Mouse (Mus musculus): ENCODE data around the gene Clec12b. TPM values are rescaled to one million over a fixed set of nuclear protein-coding genes. Genes with fewer than 3 reads are reported as not detected.
A peak's percentile ranks its signal among the peaks of the same experiment; 100 is the strongest.

The Clec12b gene
- polyA plus RNA-seq, 2 experiments, result 0.14 TPM; not detected in 1

GRCm38 (mm10) chr6:129337751-129338150 lies 47.9 kb downstream of the Clec12b start:
- no peaks in the 10 kb centered on the region for H3K9me3 ChIP-seq (ENCODE audit: control insufficient read depth, low read length)
- no peaks in the 10 kb centered on the region for H3K4me1 ChIP-seq (ENCODE audit: control insufficient read depth, insufficient read depth, low read length)
- H3K9ac ChIP-seq (ENCODE audit: low read depth, low read length, severe bottlenecking), result no peak overlapping the region
- H3K4me3 ChIP-seq (replicated peaks; ENCODE audit: low read length), result no peak overlapping the region
- H3K27me3 ChIP-seq (ENCODE audit: control insufficient read depth, insufficient read depth, low read length), result no peaks in the 10 kb centered on the region
- no peak overlapping the region for H3K27ac ChIP-seq (replicated peaks; ENCODE audit: low read depth, low read length)
- H3K4me2 ChIP-seq (replicated peaks; ENCODE audit: low read depth, low read length, severe bottlenecking), result no peak overlapping the region
- DNase-seq (ENCODE audit: low spot score), result no peak
- no peak for ATAC-seq (ENCODE audit: low FRiP score, low read depth)
- no peaks in the 10 kb centered on the region for H3K36me3 ChIP-seq (ENCODE audit: control insufficient read depth, insufficient read depth, low read length)
- TF ChIP-seq POLR2A (IDR thresholded peaks at IDR 0.05; ENCODE audit: borderline replicate concordance, extremely low read depth, insufficient read depth, insufficient read length), result no peak
- WGBS, result 58% methylated on average over 1 of the region's 1 CpGs

GRCm38 (mm10) chr6:129333674-129334078 lies 52.0 kb downstream of the Clec12b start:
- ATAC-seq (ENCODE audit: low FRiP score, low read depth), result no peak
- Histone ChIP-seq H3K36me3 (ENCODE audit: control insufficient read depth, insufficient read depth, low read length) (no peaks in the 10 kb centered on the region), H3K4me3 (replicated peaks; ENCODE audit: low read length) (no peak overlapping the region), H3K9me3 (ENCODE audit: control insufficient read depth, low read length) (no peaks in the 10 kb centered on the region), H3K27ac (replicated peaks; ENCODE audit: low read depth, low read length) (no peak overlapping the region), H3K27me3 (ENCODE audit: control insufficient read depth, insufficient read depth, low read length) (no peaks in the 10 kb centered on the region), H3K4me2 (replicated peaks; ENCODE audit: low read depth, low read length, severe bottlenecking) (no peak overlapping the region), H3K9ac (ENCODE audit: low read depth, low read length, severe bottlenecking) (no peak overlapping the region), H3K4me1 (ENCODE audit: control insufficient read depth, insufficient read depth, low read length) (no peaks in the 10 kb centered on the region)
- DNase-seq (ENCODE audit: low spot score), result no peak
- 35% methylated on average over 11 of the region's 11 CpGs for WGBS
- TF ChIP-seq POLR2A (IDR thresholded peaks at IDR 0.05; ENCODE audit: borderline replicate concordance, extremely low read depth, insufficient read depth, insufficient read length), result no peak

GRCm38 (mm10) chr6:129331610-129332009 lies 54.1 kb downstream of the Clec12b start, which contains the start of gene 4922502D21Rik:
Gene 4922502D21Rik, minus strand, starts transcription at chr6:129331796.
- Histone ChIP-seq H3K9ac (ENCODE audit: low read depth, low read length, severe bottlenecking) (no peak within 1 kb of the TSS), H3K9me3 (ENCODE audit: control insufficient read depth, low read length) (no peaks in the 10 kb centered on the region), H3K27me3 (ENCODE audit: control insufficient read depth, insufficient read depth, low read length) (no peaks in the 10 kb centered on the region), H3K36me3 (ENCODE audit: control insufficient read depth, insufficient read depth, low read length) (no peaks in the 10 kb centered on the region), H3K4me3 (replicated peaks; ENCODE audit: low read length) (no peak within 1 kb of the TSS), H3K4me1 (ENCODE audit: control insufficient read depth, insufficient read depth, low read length) (no peaks in the 10 kb centered on the region), H3K27ac (replicated peaks; ENCODE audit: low read depth, low read length) (no peak within 1 kb of the TSS), H3K4me2 (replicated peaks; ENCODE audit: low read depth, low read length, severe bottlenecking) (no peak within 1 kb of the TSS)
- WGBS, result 59% methylated on average over 11 of the region's 11 CpGs
- DNase-seq (ENCODE audit: low spot score), result no peak
- no peak for ATAC-seq (ENCODE audit: low FRiP score, low read depth)
- no peak for TF ChIP-seq POLR2A (IDR thresholded peaks at IDR 0.05; ENCODE audit: borderline replicate concordance, extremely low read depth, insufficient read depth, insufficient read length)

GRCm38 (mm10) chr6:129326568-129327150 lies 59.0 kb downstream of the Clec12b start:
- DNase-seq (ENCODE audit: low spot score), result peak; percentile 38

GRCm38 (mm10) chr6:129326016-129326415 lies 59.7 kb downstream of the Clec12b start:
- no peaks in the 10 kb centered on the region for H3K36me3 ChIP-seq (ENCODE audit: control insufficient read depth, insufficient read depth, low read length)
- no peaks in the 10 kb centered on the region for H3K9me3 ChIP-seq (ENCODE audit: control insufficient read depth, low read length)
- TF ChIP-seq POLR2A (IDR thresholded peaks at IDR 0.05; ENCODE audit: borderline replicate concordance, extremely low read depth, insufficient read depth, insufficient read length), result no peak
- H3K4me3 ChIP-seq (replicated peaks; ENCODE audit: low read length), result no peak overlapping the region
- no peak for ATAC-seq (ENCODE audit: low FRiP score, low read depth)
- 52% methylated on average over 1 of the region's 1 CpGs for WGBS
- no peak overlapping the region for H3K4me2 ChIP-seq (replicated peaks; ENCODE audit: low read depth, low read length, severe bottlenecking)
- DNase-seq (ENCODE audit: low spot score), result no peak
- H3K9ac ChIP-seq (ENCODE audit: low read depth, low read length, severe bottlenecking), result no peak overlapping the region
- no peaks in the 10 kb centered on the region for H3K4me1 ChIP-seq (ENCODE audit: control insufficient read depth, insufficient read depth, low read length)
- no peaks in the 10 kb centered on the region for H3K27me3 ChIP-seq (ENCODE audit: control insufficient read depth, insufficient read depth, low read length)
- no peak overlapping the region for H3K27ac ChIP-seq (replicated peaks; ENCODE audit: low read depth, low read length)

More at GRCm38 (mm10) chr6:129326568-129327150, 59.0 kb downstream of the Clec12b start:
- no peaks in the 10 kb centered on the region for H3K4me1 ChIP-seq (ENCODE audit: control insufficient read depth, insufficient read depth, low read length)
- no peaks in the 10 kb centered on the region for H3K27me3 ChIP-seq (ENCODE audit: control insufficient read depth, insufficient read depth, low read length)
- no peak overlapping the region for H3K27ac ChIP-seq (replicated peaks; ENCODE audit: low read depth, low read length)
- no peaks in the 10 kb centered on the region for H3K36me3 ChIP-seq (ENCODE audit: control insufficient read depth, insufficient read depth, low read length)
- H3K9ac ChIP-seq (ENCODE audit: low read depth, low read length, severe bottlenecking), result no peak overlapping the region
- no peak overlapping the region for H3K4me2 ChIP-seq (replicated peaks; ENCODE audit: low read depth, low read length, severe bottlenecking)
- 71% methylated on average over 13 of the region's 13 CpGs for WGBS
- ATAC-seq (ENCODE audit: low FRiP score, low read depth), result no peak
- H3K4me3 ChIP-seq (replicated peaks; ENCODE audit: low read length), result no peak overlapping the region
- TF ChIP-seq POLR2A (IDR thresholded peaks at IDR 0.05; ENCODE audit: borderline replicate concordance, extremely low read depth, insufficient read depth, insufficient read length), result no peak
- no peaks in the 10 kb centered on the region for H3K9me3 ChIP-seq (ENCODE audit: control insufficient read depth, low read length)

Other genes starting within 250 kb of the Clec12b start
- gene Clec2d, start 205.3 kb downstream of the Clec12b start, polyA plus RNA-seq (2012; rRNA removed), result 5.7 and 11.1 TPM in 2 replicates
- not detected in 2 replicates for gene Clec2d, start 205.3 kb downstream of the Clec12b start, polyA plus RNA-seq (2014; fragmentation: Nextera tagmentation; extraction: Ambion mirVana)
- gene Cd69, start 110.4 kb downstream of the Clec12b start, polyA plus RNA-seq (2012; rRNA removed), result 0.13 and 0.17 TPM in 2 replicates
- 0.39 and 0.46 TPM in 2 replicates for gene Cd69, start 110.4 kb downstream of the Clec12b start, polyA plus RNA-seq (2014; fragmentation: Nextera tagmentation; extraction: Ambion mirVana)
- gene 4922502D21Rik, start 54.1 kb downstream of the Clec12b start, polyA plus RNA-seq (2012; rRNA removed), result not detected in 2 replicates
- not detected in 2 replicates for gene 4922502D21Rik, start 54.1 kb downstream of the Clec12b start, polyA plus RNA-seq (2014; fragmentation: Nextera tagmentation; extraction: Ambion mirVana)
- 0.69 and 1.1 TPM in 2 replicates for gene Clec12a, start 43.2 kb downstream of the Clec12b start, polyA plus RNA-seq (2012; rRNA removed)
- gene Clec12a, start 43.2 kb downstream of the Clec12b start, polyA plus RNA-seq (2014; fragmentation: Nextera tagmentation; extraction: Ambion mirVana), result 1.5 and 1.9 TPM in 2 replicates
- 0.59 and 0.78 TPM in 2 replicates for gene Clec1b, start 11.4 kb upstream of the Clec12b start, polyA plus RNA-seq (2012; rRNA removed)
- 1.2 and 1.3 TPM in 2 replicates for gene Clec1b, start 11.4 kb upstream of the Clec12b start, polyA plus RNA-seq (2014; fragmentation: Nextera tagmentation; extraction: Ambion mirVana)
- gene Clec9a, start 23.0 kb upstream of the Clec12b start, polyA plus RNA-seq (2012; rRNA removed), result 0.08 and 0.13 TPM in 2 replicates
- gene Clec9a, start 23.0 kb upstream of the Clec12b start, polyA plus RNA-seq (2014; fragmentation: Nextera tagmentation; extraction: Ambion mirVana), result 0.07 and 0.19 TPM in 2 replicates
- 0.97 and 1.3 TPM in 2 replicates for gene Clec1a, start 66.1 kb upstream of the Clec12b start, polyA plus RNA-seq (2012; rRNA removed)
- gene Clec1a, start 66.1 kb upstream of the Clec12b start, polyA plus RNA-seq (2014; fragmentation: Nextera tagmentation; extraction: Ambion mirVana), result 2.5 and 3.1 TPM in 2 replicates
- gene Olr1, start 121.3 kb upstream of the Clec12b start, polyA plus RNA-seq (2012; rRNA removed), result 0.04 and 0.10 TPM in 2 replicates
- gene Olr1, start 121.3 kb upstream of the Clec12b start, polyA plus RNA-seq (2014; fragmentation: Nextera tagmentation; extraction: Ambion mirVana), result not detected in 2 replicates
- gene Tmem52b, start 126.7 kb upstream of the Clec12b start, polyA plus RNA-seq (2012; rRNA removed), result not detected in 2 replicates
- gene Tmem52b, start 126.7 kb upstream of the Clec12b start, polyA plus RNA-seq (2014; fragmentation: Nextera tagmentation; extraction: Ambion mirVana), result not detected in 2 replicates
- gene Gabarapl1, start 147.3 kb upstream of the Clec12b start, polyA plus RNA-seq (2012; rRNA removed), result 45.0 and 46.6 TPM in 2 replicates
- 15.9 and 18.0 TPM in 2 replicates for gene Gabarapl1, start 147.3 kb upstream of the Clec12b start, polyA plus RNA-seq (2014; fragmentation: Nextera tagmentation; extraction: Ambion mirVana)
- gene Klre1, start 192.0 kb upstream of the Clec12b start, polyA plus RNA-seq (2012; rRNA removed), result 0.03 and 0.05 TPM in 2 replicates
- not detected in 2 replicates for gene Klre1, start 192.0 kb upstream of the Clec12b start, polyA plus RNA-seq (2014; fragmentation: Nextera tagmentation; extraction: Ambion mirVana)
- gene Klrd1, start 205.9 kb upstream of the Clec12b start, polyA plus RNA-seq (2012; rRNA removed), result 0.19 and 0.24 TPM in 2 replicates
- gene Klrd1, start 205.9 kb upstream of the Clec12b start, polyA plus RNA-seq (2014; fragmentation: Nextera tagmentation; extraction: Ambion mirVana), result 0.28 TPM in 1 of 2 replicates, not detected in the other
- not detected in 2 replicates for gene Klrk1, start 238.0 kb upstream of the Clec12b start, polyA plus RNA-seq (2012; rRNA removed)
- gene Klrk1, start 238.0 kb upstream of the Clec12b start, polyA plus RNA-seq (2014; fragmentation: Nextera tagmentation; extraction: Ambion mirVana), result 0.30 TPM in 1 of 2 replicates, not detected in the other

Measured in limb, embryonic 14.5 days (tissue).